Mouse (Mus musculus): ENCODE results near the gene Ogdh.

Gene Ogdh

GRCm38 (mm10) chr11:6294632-6295031, 3.2 kb downstream of the Ogdh start:
- no peak for DNase-seq (ENCODE audit: extremely low read depth, low read depth, low spot score)

DNA sequence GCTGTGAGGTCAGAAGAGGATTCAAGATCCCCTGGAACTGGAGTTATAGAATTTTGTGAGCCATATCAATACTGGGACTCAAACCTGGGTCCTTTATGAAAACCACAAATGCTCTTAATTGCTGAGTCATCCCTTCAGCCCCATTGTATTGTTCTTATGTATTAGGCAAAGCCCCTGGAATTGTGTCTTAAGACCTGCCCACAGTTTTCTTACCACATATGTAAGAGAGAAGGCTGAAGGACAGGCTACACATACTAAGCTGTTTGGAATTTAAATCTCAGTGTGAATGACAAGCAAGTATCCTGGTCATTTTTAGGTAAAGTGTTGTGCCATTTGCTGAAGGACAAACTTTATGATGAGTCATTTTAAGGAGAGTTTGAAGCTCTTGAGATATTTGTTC, 4.6 kb downstream of the Ogdh start:
- DNase-seq (ENCODE audit: extremely low read depth, low read depth, low spot score): no peak

DNA sequence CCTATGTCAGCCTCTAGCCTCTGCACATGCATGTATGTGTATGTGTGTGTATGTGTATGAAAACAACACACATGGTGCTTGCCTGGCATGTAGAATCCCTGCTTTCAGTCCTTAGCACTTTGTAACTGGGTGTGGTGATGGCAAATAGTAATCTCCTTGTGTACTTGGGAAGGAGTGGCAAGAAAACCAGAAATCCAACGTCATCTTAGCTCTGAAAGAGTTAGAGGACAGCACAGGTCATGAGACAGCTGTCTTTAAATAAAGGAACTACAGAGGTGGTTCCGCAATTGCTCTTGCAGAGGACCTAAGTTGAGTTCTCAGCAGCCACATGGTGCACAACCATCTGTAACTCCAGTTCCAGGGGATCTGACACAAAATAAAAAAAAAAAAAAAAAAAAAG, 8.0 kb downstream of the Ogdh start:
- DNase-seq (ENCODE audit: extremely low read depth, low read depth, low spot score): no peak

DNA sequence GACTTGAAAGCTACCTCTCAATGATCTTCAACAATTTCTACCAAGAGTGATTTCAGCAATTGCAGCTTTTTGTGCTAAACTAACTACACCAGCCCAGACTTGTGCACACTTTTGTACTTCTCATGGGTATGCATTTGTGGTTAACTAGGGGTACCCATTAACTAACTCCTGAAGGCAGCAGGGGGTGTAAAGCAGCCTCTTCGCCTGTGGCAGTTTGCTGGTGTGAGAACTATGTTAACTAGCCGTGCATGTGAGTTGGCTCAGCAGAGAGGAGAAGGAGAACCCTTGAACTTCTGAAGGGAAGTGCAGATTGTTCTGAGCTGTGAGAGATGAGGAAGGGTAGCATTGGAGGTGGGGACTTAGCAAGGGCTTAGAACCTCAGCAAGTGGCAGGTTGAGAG, 11.4 kb downstream of the Ogdh start:
- DNase-seq (ENCODE audit: extremely low read depth, low read depth, low spot score): no peak

DNA sequence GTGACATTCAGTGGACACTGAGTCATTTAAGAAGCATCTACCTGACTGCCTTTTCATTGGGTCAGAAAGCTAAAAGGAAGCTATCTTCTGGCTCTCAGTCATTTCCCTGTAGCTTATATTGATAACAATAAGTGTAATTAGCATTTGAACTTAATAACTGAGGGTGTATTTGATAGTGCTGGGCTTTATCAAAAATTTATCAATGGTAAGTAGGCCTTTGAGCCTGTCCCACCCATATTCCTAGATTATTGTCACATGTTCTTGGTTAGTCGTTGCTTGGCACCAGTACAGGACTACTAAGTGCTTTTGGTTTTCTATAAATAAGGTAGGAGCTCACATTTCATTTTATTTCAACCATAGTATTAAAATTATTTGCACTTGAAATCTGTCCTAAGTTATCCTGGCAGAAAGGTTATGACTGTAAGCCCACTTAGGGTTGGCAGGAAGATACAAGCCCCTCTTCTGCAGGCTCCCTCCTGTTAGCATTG, 14.6 kb downstream of the Ogdh start:
- DNase-seq (ENCODE audit: extremely low read depth, low read depth, low spot score): no peak

- no peak for DNase-seq (ENCODE audit: extremely low read depth, low read depth, low spot score)
These were observed 16.7 kb downstream of the Ogdh start for GRCm38 (mm10) chr11:6308181-6308580.

DNA sequence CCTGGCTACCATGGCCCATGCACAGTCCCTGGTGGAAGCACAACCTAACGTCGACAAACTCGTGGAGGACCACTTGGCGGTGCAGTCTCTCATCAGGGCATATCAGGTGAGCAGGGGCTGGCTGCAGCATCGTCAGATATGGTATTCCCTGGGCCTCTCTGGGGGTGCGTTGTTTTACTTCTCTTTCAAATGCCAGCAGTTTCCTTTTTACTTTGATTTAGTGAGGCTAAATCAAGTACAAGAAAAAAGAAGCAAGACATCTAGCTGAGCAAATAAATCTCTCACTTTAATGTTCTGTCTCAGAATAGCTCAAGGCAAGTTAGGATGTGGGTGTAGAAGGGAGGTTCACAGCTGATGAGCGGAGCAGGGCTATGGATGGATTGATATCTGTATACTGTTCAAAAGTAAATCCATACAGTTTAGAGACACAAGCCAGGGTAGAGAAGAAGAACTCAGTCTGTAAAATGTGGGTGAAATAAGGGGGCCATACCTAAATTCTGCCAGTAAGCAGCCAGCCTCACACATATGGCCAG, 22.5 kb downstream of the Ogdh start:
- no peak for DNase-seq (ENCODE audit: extremely low read depth, low read depth, low spot score)

DNA sequence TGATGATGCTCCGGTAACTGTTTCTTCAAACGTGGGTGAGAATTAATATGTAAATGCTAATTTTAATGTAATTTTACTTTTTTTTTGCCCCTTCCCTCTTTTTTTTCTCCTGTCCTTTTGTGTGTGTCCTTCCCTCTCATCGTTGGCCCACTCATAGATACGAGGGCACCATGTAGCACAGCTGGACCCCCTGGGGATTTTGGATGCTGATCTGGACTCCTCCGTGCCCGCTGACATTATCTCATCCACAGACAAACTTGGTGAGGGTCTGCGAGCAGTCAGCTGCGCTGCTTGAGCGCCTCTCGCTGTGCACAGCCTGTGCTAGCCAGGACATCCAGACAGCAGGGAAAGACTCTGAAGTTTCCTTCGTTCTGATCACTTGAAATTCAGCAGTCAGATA, 25.4 kb downstream of the Ogdh start:
- DNase-seq (ENCODE audit: extremely low read depth, low read depth, low spot score): no peak

- DNase-seq (ENCODE audit: extremely low read depth, low read depth, low spot score): no peak
These were observed 27.1 kb downstream of the Ogdh start for GRCm38 (mm10) chr11:6318559-6318958.

DNA sequence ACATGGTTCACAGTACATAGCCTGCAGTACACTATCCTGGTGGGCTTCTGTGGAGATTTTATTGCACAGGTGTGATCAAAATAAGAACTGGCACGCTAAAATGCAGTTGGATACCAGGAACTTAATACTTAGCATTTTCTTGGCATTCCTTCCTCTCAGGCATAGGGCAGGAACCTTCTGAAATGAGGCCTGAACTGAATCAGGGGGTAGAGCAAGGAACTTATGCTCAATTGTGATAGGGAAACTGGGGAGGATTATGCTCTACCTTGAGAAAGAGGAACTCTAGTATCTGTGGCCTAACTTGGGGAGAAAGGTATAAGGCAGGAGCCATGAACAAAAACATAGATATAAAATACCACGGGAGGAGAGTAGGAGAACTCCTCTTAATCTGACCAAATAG, 27.9 kb downstream of the Ogdh start:
- no peak for DNase-seq (ENCODE audit: extremely low read depth, low read depth, low spot score)

DNA sequence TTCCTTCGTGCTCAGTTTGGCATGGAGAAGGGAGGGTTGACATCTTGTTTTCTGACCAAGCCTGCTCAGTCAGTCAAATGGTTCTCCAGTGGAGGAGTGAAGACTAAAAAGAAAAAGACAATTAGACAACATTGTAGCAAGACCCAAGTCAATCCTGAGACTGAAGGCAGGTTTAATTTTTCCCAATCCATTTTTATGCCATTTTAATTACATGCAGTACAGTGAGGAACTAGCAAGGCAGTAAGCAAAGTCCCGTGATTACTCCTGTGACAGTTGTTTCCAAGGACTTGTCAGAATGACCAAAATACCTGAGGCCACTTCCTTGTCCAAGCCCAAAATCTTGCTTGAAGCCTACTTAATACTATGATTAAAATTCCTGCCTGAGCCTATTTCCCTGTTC, 30.7 kb downstream of the Ogdh start:
- no peak for DNase-seq (ENCODE audit: extremely low read depth, low read depth, low spot score)

GRCm38 (mm10) chr11:6323348-6323747, 31.9 kb downstream of the Ogdh start:
- DNase-seq (ENCODE audit: extremely low read depth, low read depth, low spot score): no peak

GRCm38 (mm10) chr11:6331256-6331655, 39.8 kb downstream of the Ogdh start:
- DNase-seq (ENCODE audit: extremely low read depth, low read depth, low spot score): no peak

DNA sequence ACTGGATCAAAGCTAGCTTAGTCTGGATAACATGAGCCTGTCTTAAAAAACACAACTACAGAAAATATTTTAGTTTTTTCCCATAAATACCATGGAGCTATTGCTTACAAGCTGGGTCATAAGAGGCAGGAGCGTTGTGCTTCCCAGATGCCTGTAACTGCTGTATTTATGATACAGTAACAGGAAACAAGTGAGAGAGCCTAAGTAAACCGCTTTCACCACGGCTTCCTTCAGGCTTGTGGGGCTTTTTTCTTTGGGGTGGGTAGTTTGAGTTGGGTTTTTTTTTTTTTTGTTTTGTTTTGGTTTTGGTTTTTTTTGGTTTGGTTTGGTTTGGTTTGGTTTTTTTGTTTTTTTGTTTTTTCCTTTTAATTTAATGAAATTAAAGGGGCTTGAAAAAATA, 41.2 kb downstream of the Ogdh start:
- DNase-seq (ENCODE audit: extremely low read depth, low read depth, low spot score): no peak

DNA sequence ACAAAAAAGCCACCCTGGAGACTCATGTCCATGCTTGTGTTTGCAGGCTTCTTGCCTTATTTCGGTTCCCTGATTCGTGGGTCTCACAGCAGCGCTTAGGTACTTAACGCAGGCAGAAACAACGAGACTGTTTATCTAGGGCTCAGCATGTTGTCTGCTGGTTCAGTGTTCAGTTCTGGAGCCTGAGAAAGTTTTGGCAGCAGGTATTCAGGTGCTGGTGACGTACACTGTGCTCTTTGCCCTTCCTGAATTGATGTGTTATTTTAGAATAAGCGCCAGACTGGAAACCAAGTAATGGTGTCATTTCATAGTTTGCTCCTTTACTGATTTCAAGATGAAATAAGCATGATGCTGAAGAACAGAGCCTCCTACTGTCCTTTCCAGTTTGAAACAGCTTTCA, 42.0 kb downstream of the Ogdh start:
- no peak for DNase-seq (ENCODE audit: extremely low read depth, low read depth, low spot score)

DNA sequence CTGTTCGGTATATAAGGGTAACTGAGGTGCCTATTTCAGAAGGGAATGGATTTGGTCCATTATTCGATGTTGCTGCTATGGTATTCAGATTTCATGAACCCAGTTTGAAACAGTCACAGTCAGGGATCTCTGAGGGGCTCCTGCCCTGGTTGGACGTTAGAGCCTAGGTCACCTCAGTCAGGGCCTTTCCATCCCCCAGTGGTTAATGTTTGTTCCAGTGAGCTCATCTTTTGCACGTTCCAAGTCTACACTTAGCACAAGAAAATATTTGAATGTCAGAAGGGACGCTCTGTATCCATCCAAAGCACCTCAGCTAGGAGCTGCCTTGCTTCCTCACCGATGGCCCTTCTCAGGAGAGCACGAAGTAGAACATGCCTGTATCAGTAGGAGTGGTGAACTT, 43.9 kb downstream of the Ogdh start:
- no peak for DNase-seq (ENCODE audit: extremely low read depth, low read depth, low spot score)

- no peak for DNase-seq (ENCODE audit: extremely low read depth, low read depth, low spot score)
These were observed 45.3 kb downstream of the Ogdh start for GRCm38 (mm10) chr11:6336689-6337088.

- no peak for DNase-seq (ENCODE audit: extremely low read depth, low read depth, low spot score)
These were observed 54.5 kb downstream of the Ogdh start for GRCm38 (mm10) chr11:6345956-6346355.

DNA sequence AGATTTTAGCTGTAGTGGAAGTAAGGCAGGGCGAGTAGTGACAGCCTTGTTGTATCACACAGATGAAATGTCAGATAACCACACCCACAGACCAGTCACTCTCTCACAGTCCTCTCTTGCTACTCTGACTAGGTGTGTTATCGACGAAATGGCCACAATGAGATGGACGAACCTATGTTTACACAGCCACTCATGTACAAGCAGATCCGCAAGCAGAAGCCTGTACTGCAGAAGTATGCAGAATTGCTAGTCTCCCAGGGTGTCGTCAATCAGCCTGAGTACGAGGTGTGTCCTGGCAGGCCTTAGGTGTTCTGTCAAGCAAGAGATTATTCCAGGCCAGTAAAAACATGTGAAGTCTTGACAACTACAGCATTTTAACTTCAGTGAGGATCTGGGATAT, 55.5 kb downstream of the Ogdh start:
- no peak for DNase-seq (ENCODE audit: extremely low read depth, low read depth, low spot score)

- no peak for DNase-seq (ENCODE audit: extremely low read depth, low read depth, low spot score)
These were observed 57.3 kb downstream of the Ogdh start for GRCm38 (mm10) chr11:6348681-6349200.

DNA sequence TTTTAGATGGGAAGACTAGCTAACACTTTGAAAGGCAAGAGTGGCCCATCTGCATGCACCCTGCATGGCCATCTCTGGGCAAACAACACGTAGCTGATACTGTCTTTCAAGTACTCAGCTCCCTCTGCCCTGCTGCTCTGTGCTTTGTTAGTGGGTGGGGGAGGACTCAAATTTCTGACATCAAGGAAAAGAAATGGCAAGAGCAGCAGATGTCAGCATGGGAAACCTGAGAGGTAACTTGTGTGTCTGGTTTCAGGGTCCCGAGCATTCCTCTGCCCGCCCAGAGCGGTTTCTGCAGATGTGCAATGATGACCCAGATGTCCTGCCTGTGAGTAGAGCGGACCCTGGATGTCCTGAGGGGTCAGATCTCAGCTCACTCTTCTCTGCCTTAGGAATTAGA, 58.2 kb downstream of the Ogdh start:
- DNase-seq (ENCODE audit: extremely low read depth, low read depth, low spot score): no peak

GRCm38 (mm10) chr11:6355106-6355505, 63.7 kb downstream of the Ogdh start:
- DNase-seq (ENCODE audit: extremely low read depth, low read depth, low spot score): no peak

DNA sequence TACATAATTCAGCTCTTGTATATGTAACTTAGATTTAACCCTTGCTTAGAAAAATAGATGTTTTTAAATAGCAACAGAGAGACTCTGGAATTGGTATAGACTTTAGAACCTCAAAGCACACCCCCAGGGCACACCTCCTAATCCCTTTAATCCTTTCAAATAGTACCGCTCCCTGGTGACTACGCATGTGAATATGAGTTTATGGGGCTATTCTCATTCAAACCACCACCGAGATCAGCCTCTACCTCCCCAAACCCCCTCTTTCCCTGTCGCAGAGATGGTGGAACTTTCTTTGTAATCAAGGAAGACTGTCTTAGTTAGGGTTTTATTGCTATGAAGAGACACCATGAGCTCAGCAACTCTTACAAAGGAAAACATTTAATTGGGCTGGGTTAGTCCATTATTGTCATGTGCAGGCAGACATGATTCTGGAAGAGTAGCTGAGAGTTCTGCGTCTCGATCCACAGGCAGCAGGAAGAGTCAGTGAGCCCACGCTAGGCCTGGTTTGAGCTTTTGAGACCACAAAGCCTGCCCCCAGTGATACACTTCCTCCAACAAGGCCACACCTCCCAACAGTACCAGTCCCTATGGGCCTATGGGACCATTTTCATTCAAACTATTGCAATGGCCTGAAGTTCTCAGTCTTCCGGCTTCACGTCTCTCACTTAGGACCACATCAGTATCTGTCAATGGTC, 73.3 kb downstream of the Ogdh start:
- no peak for DNase-seq (ENCODE audit: extremely low read depth, low read depth, low spot score)
